Mouse (Mus musculus): ENCODE results near the gene Mcm9.

Gene Mcm9

DNA sequence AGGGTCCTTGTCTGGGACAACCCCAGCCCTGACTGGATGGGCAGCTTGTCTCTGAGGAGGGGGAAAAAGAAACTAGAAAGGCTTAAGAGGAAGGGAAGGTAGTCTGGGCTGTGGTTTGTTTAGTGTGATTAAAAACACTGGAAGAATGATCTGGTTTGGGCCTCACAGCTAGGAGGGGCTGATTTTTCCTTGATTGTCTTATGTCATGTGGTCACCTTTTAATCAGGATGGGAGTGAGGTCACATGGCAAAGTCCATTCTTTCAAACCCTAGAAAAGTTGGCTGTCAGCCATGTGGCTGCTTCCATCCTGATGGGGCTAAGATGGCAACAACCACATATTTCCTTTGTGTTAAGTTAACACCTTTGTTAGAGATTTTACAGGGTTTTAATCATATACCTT, 61.7 kb downstream of the Mcm9 start:
- DNase-seq, result no peak

DNA sequence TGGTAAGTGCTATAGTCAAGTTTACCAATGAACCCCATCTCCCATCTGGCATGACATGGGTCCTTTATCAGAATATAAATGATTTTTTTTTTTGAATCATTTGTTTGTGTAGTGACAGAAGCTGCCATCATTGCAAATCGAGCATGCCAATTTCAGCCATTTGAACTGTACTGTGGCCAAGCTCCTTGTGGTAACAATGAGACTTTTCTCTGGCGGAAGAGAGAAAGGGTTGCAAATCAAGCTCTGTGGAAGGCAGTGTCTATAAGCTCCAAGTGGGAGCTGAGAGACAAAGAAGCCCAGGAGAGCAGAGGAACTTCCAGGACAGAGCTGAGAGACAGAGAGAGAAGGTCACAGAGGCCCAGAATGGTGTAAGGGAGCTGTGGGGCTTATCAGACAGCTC, 64.7 kb downstream of the Mcm9 start:
- DNase-seq, result no peak

DNA sequence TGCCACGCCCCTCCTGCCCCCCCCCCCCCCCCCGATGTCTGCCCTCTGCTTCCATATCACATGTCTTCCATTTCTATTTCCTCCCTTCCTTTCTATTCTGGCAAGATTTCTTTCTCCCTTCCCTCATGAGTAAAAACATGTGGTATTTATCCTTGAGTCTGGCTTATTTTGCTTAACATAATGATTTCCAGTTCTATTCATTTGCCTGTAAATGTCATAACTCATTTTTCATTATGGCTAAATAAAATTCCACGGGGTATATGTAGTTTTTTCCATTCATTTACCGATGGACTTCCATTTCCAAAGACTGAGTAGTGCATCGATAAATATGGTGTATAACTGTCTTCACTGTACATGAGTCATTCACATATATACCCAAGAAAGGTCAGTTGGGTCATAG, 68.2 kb downstream of the Mcm9 start:
- DNase-seq, result no peak

DNA sequence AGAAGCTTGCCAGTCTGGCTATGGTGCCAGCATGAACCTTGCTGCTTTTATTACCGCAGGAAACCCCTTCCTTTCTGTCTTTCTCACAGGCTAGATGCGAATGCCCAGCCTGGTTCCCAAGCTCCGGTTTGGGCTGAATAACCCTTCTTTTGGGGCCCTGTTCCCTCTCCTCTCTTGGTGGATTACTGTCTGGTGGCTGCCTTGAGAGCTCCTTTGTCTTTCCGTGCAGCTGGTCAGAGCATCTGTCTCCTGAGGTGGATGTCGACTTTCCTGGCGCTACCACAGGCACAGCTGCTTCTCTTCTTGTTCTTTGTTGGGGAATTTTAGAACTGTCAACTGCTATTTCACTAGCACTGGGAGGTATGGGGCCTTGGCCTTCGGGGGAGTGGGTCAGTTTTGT, 92.6 kb downstream of the Mcm9 start:
- no peak for DNase-seq

DNA sequence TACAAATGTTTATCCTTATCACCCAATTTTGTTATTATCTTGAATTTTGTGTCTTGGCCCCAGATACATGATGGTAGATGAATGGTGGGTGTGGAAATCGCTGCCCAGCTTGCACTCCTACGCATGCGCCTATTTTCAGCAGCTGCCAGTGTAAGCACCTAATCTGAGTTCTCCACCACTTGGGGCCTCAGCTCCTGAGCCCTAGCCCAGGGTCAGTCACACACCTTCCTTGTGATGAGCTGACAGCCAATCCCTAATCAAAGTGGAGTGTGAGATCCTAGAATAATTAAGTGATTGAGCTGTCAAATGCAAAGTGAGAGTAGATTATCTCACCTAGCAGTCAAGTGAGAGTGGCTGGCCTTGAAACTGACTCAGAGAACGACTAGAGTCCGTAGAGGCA, 97.9 kb downstream of the Mcm9 start:
- no peak for DNase-seq

DNA sequence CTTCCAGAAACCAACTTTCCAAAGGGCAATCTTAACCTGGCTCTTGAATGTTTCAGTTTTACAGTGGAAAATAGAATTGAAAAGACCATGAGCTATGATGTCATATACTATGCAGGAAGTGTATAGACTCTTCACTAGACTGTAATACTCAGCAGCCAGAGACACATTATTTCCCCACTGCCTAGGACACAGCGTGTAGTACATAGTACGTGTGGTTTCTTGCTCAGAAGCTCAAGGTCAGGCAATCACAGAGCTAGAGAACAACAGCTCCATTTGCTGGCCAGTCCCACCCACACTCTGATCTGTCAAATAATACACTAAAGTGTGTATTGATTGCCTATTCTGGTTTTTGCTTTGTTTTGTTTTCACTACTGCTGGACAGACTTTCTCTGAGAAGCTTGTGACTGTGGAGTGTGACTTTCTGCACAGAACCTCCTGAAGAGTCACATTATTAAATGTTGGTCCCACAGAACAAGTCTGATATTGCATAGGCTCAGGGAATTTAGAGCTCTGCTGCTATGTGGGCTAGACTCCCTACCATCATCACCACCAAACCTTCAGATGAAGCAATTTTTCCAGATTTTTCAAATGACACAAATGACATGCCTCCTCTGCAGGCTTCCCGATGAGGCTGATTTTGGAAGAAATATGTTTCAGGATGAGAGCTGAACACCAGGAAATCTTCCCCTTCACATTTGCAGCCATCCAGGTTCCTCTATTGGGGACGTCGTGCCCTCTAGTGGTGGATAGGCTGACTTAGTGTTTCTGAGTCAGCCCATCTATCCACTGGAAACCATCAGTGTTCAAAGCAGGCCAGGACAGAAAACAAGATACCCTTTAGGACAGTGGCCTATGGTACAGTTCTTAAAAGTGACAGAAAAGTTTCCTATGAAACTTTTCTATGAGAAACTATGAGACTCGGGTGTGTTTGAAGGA, 102.1 kb downstream of the Mcm9 start:
- no peak for DNase-seq

DNA sequence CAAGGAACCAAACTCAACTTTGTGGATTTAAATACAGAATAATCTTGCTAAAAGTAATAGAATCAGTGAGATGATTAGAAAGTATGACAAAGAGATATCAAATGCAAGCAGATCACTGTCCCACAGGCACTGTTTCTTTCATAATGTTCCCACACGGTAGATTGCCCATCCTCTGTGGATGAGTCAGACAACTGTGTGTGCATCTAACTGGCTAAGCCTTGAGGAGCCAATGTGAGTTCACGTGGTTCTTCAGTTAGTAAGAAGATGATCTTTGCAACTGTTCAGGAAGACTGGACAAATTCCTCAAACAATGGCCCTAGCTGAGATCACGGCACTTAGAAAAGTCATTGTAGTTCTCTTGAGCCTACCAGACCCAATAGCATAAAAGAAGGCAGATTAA, 102.9 kb downstream of the Mcm9 start:
- DNase-seq, result no peak

DNA sequence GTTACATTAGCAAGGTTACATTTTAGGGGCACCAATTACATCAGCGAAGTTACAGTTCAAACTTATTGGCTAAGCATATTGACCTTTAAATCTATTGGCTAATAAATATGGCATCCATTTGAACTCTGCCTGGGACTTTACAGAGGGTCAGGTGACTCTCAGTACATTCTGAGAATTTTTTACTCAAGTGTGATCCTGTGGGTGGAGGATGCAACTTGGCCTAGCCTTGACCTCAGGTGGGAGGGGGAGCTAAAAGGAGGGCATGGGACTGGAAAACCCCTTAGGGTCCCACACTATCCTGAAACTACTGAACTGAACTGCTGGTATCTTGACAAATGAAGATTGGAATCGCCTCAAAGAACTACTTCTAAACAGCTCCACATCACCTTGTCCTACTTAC, 103.9 kb downstream of the Mcm9 start:
- DNase-seq, result no peak

DNA sequence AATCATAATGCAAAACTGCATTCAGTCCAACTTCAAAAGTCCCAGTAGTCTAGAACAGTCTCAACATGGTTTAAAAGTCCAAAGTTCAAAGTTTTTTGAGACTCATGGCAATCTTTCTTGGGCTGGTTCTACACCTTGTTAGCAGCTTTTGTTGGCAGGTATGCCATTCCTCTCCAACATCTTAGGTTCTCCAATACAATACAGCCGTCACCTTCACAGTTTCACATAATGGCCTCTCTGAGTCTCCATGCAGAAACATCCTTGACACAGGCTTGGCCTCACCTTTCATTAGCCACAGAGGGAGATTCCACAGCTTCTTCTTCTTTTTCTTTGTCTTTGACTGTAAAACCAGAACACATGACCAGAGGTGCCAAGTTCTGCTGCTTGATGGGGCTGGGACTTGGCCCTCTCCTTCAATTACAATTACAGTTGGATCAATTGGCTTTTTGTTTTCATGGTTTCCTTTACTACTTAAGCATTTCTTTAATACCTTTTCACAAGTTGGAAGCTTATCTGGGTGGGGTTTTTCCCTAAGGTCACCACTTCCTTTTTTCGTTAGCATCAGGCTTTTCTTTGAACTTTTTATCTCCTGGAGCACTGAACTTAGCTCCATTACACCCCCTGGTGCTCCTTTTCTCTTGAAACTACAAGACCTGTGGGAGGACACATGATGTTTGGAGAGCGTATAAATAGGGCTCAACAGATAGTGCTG, 104.8 kb downstream of the Mcm9 start:
- no peak for DNase-seq

DNA sequence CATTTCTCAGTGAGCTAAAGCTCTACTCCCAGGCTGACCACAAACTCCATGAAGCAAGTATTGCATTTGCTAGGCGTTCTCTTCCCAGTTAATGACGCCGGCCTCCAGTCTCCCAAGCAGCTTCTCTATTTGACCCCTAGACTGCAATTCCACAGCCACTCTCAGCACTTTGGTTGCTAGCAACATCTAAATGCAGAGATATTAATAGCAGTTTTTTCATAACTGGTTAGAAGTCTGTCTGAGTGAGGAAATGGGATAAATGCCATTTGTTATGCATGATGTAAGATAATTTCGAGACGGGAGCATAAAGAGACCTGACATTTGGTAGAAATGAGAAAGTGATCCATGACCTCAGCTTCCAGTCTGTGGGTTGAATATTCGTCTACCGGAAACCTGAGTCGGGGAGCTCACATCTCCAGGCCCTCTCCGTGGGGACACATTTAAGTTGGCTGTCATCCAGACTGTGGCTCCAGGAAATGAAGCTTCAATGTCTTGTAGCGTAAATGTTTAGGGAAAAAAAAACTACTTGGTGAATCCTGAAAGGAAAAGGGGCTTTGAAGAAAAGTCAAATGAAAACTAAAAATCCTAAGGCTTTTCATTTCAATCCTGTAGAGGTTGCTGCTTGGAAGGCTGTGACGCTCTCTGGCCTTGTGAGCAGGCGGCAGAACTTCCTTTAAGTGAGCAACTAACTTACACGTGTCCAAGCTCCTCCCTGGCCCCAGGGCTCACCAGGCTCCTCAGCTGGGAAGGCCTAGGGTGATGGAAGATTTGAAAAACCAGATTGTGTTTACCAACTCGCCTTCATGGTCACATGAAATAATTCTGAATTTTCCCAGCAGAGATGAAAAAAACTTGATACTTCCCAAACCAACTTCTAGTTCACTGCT, 110.9 kb downstream of the Mcm9 start:
- no peak for DNase-seq

DNA sequence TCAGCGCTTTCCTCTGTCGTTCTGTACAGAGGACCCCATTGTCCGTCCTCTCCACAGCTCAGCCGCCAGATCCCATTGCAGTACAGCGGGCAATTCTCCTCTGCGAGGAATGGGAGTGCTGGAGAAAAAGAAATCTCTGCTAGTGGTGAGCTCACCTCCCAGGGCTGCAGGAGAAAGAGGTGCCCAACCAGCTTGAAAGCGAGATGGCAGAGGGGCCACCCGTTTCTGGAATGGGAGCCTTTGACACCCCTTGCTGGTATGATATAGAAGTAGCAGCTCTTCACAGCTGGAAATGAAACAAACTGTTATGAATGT, 111.7 kb downstream of the Mcm9 start:
- no peak for DNase-seq

DNA sequence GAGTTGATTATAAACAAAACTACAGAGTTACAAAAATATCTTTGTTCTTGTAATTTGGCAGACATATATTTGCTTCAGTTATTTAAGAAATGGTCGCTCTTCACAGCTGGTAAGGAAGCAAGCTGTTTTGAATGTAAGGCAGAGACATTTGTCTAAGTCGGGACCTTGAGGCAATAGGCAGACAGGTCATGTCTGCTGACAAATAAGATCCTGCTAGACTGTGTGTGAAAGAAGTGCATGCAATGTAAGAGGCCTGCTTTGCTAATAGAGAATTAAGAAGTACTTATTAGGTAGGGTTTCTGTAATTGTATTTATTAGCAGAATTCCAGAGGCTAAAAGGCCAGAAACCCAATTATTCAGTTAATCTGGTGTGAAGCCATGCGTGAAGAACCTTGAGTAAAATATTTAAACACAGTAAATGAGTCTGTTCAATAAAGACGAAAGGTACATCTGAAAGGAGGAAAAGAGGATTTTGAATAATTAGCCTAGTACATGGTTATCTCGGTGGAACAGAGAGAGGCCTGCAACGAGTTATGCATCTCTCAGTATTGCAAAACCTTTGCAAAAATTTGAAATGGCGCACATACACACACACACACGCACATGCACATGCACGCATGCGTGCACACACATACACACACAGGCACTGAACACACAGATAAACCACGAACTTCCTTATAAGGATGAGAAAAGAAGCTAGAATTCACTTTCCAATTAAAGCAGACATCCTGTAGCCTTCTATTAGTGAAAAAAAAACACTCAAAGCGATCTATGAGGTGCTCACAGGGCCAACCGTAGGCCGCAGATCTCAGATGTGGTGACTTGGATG, 112.3 kb downstream of the Mcm9 start:
- no peak for DNase-seq

DNA sequence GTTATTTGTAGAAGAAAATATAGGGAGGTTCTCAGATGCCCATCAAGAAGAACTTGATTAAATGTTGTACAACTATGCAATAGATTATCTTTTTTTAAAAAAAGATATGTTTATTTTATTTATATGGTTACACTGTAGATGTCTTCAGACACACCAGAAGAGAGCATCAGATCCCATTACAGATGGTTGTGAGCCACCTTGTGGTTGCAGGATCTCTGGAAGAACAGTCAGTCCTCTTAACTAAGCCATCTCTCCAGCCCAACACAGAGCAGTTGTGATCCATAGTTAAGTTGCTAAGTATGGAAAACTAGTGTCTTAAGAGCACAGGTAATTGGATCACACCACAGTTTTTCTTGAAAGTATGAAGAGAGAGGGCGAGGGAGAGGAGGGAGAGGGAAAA, 117.7 kb downstream of the Mcm9 start:
- DNase-seq, result no peak

DNA sequence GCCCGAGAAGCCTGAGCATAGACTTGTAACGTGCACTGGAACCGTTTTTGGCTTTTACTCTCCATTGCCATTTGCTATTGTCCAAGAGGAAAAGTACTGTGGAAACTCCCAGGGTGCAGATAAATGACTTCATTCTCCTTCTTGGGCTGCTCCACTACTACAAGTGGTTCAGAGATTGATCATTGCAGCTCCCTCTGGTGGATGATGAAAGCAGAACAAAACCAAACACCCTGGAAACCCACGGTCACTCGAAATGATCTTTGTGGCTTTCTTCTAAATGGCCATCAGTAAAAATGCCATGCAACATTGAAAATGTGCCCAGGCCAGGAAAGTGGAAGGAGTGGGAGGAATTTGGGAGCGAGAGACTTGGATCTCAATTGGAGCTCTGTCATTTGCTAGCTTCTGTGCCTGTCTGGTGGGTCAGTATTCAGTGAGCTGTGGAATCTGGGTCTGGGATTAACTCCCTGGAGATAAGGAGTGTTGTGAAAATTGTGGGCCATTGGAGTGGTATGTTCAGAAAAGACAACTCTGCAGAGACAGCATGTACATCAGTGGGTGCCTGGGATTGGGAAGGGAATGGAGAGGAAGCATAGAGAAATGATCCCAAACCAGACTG, 121.0 kb downstream of the Mcm9 start:
- peak; percentile 46 for DNase-seq

DNA sequence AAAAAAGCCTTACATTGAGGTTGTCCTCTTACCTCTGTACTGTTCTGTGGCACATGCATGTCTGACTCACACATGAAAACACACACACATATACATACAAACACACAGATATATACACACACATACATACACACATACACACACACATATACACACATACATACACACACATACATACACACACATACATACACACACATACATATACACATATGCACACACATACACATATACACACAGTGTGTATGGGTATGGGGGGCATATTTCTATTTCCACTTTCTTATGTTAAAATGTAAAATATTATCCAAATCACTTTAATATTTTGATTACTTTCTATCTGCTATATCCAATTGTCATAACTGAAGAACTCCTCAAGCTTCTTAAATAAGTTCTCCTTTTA, 121.6 kb downstream of the Mcm9 start:
- DNase-seq, result no peak

DNA sequence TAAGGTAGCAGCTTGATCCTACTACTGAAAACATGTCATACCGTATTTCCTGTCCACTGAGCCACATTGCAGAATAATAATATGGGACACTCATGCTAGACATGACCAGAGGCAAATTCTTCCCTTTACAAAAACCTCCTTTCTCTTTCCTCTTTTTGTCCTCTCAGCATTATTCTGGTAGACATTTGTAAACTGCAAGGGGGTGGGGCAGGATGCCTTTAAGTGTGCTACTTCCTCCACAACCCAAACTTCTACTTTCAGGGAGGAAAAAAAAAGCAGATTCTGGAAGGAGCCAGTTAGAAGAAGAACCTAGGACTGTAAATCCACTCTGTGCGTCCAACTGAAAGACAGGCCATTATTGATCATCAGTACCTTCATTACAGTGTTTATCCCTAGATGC, 124.7 kb downstream of the Mcm9 start:
- no peak for DNase-seq

DNA sequence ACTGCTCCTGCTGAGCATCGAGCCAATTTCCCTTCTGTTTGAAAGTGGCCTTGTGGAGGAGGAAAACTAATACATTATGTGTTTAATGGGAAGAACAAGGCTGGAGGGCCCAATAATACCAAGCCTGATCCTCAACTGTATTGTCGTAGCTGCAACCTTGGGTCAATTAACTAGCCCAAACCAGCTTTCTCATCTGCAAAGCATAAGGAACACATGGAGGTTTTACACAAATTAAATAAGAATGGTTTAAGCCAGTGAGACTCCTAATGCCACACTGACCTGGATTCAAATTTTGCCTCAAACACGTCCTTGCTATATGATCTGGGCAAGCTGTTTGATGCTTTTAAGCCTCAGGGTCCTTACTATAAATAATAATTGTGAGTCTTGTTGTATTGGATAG, 125.2 kb downstream of the Mcm9 start:
- DNase-seq, result no peak

DNA sequence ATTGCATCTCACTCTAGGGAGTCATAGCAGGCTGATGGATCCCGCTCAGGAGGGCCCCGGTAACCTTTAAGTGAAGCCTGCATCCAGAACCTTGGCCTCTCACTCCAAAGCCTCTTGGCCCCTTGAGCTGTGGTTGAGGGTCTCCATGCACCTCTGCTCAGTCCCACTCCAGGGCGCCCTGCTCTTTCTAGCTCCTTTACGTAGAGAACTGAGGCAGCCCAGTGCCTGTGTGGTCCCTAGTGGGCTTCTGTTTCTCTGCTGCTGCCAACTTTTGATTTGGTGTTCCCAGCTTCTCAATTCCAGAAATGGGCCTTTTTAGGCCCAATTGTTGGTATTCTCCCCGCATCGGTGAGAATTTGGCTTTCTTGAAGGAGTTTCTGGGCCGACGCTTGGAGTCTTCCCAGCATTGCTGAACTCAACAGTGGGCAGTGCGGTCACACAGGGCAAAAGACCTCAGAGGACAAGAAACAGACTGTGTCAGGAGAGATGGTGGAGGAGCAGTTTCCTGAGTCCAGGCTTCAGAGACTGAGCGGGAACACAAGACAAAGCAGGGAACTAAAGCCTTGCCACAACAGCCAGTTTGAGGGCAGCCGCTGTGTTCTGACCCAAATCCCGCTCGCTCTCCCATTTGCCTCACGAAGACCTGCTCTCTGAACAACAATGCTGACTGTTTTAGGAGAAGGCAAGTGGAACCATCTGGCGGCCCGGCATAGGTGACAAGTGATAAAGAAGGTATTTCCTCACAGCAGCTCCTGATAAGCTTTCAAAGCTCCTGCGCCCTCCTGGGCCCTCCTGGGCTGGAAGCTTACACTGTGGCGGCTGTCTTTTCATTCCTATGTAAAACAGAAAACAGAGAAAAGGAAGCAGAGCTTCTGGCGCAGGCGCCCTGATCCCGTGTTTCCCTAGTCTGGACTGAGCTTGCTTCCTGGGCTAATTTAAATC, 127.1 kb downstream of the Mcm9 start:
- peak; percentile 14 for DNase-seq

DNA sequence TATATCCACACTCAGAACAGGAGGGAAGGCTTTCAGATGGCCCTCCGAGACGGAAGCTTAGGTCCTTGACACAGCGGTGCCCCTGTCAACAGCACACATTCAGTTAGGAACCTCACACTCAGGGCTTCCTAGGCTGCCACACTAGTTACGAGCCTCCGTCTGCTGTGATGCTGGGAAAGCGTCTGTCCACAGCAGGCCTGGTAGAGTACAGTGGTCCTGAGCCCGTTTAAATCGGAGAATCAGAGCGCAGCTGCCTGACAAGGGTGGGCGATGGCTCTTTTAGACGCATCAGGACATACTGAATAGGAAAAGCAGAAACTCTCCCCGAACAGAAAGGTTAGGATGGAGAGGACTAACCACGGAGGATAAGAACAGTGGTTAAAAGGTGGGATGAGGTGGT, 127.8 kb downstream of the Mcm9 start:
- no peak for DNase-seq

DNA sequence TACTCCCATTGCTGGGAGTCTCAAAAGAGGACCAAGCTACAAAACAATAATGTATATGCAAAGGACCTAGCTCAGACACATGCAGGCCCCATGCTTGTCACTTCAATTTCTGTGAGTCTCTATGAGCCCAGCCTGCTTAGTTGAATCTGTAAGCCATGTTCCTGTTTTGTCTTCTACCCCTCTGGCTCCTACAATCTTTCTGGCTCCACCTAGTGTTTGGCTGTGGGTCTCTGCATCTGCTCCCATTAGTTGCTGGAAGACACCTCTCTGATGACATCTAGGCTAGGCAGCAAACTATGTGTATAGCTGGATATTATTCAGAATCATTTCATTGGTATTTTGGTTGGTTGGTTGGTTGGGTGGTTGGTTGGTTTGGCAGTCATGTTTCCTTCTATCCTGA, 130.7 kb downstream of the Mcm9 start:
- no peak for DNase-seq

DNA sequence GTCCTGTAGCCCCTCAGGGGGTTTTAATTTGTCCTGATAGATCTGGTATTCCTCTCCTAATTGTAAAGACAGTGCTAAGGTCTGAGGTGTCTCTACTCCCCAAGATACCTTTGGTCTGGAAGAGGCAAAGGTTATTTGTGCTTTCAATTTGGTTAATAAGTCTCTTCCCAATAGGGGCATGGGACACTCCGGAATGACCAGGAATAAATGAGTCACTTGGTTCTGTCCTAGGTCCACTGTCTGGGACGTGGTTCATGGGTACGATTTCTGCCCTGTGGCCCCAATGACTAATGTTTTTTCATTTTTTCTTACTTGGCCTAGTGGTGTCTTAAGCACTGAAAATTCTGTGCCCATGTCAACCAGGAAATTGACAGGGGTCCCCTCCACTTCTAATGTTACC, 134.9 kb downstream of the Mcm9 start:
- peak; percentile 32 for DNase-seq

All from kidney, adult 11 months (tissue).